Mouse (Mus musculus) heart, postnatal 25 days (tissue): ENCODE data around the gene Sh3rf3. TPM values are rescaled to one million over a fixed set of nuclear protein-coding genes. Genes with fewer than 3 reads are reported as not detected.

Experiments used
- DNase-seq: peaks from one replicate; pipeline ENCODE4 v3.0.0; 2022; ENCODE audit warnings: low spot score
- intact Hi-C: fragments of 180-260 bp; cut with DNase I; formaldehyde crosslinking; loops from one replicate; pipeline ENCODE4 v1.15.1; 2025
- total RNA-seq, 2 experiments: library from RNA; stranded (reverse); gene quantifications; 2 replicates each; pipeline ENCODE4 v1.2.3; 2021

The Sh3rf3 gene
- total RNA-seq, 2 experiments from 2014 or later = 0.75 TPM

- intact Hi-C loops = no loop called here
- DNase-seq = no peak
Measured at GRCm38 (mm10) chr10:58907001-58907443, 93.9 kb downstream of the Sh3rf3 start.

GRCm38 (mm10) chr10:58908451-58908850, 95.3 kb downstream of the Sh3rf3 start:
- intact Hi-C loops = no loop called here
- DNase-seq = no peak

GRCm38 (mm10) chr10:58915301-58916245, 102.4 kb downstream of the Sh3rf3 start:
- no peak for DNase-seq

GRCm38 (mm10) chr10:58921643-58922188, 108.6 kb downstream of the Sh3rf3 start:
- no peak for DNase-seq
- intact Hi-C loops = no loop called here

More at GRCm38 (mm10) chr10:58915301-58916245, 102.4 kb downstream of the Sh3rf3 start:
- intact Hi-C loops = no loop called here

GRCm38 (mm10) chr10:58922216-58922829, 109.2 kb downstream of the Sh3rf3 start:
- intact Hi-C loops = no loop called here
- DNase-seq = no peak

GRCm38 (mm10) chr10:58922993-58923392, 109.8 kb downstream of the Sh3rf3 start:
- intact Hi-C loops = no loop called here
- DNase-seq = no peak

GRCm38 (mm10) chr10:58926578-58926977, 113.4 kb downstream of the Sh3rf3 start:
- intact Hi-C loops = no loop called here
- no peak for DNase-seq

- intact Hi-C loops = no loop called here
Measured at GRCm38 (mm10) chr10:58928952-58929442, 115.8 kb downstream of the Sh3rf3 start.

GRCm38 (mm10) chr10:58932151-58932773, 119.1 kb downstream of the Sh3rf3 start:
- intact Hi-C loops = no loop called here
- no peak for DNase-seq

More at GRCm38 (mm10) chr10:58928952-58929442, 115.8 kb downstream of the Sh3rf3 start:
- no peak for DNase-seq

- no peak for DNase-seq
- intact Hi-C loops = no loop called here
Measured at GRCm38 (mm10) chr10:58935606-58936005, 122.4 kb downstream of the Sh3rf3 start.

- no peak for DNase-seq
- intact Hi-C loops = no loop called here
Measured at GRCm38 (mm10) chr10:58936441-58936860, 123.3 kb downstream of the Sh3rf3 start.

- no peak for DNase-seq
- intact Hi-C loops = no loop called here
Measured at GRCm38 (mm10) chr10:58937521-58937920, 124.4 kb downstream of the Sh3rf3 start.

- DNase-seq = no peak
- intact Hi-C loops = no loop called here
Measured at GRCm38 (mm10) chr10:58942819-58943218, 129.7 kb downstream of the Sh3rf3 start.

- intact Hi-C loops = no loop called here
Measured at GRCm38 (mm10) chr10:58943661-58944400, 130.7 kb downstream of the Sh3rf3 start.

GRCm38 (mm10) chr10:58944930-58945329, 131.8 kb downstream of the Sh3rf3 start:
- intact Hi-C loops = no loop called here
- no peak for DNase-seq

More at GRCm38 (mm10) chr10:58943661-58944400, 130.7 kb downstream of the Sh3rf3 start:
- DNase-seq = no peak

- intact Hi-C loops = no loop called here
Measured at GRCm38 (mm10) chr10:58949770-58950638, 136.8 kb downstream of the Sh3rf3 start.

GRCm38 (mm10) chr10:58960193-58960592, 147.0 kb downstream of the Sh3rf3 start:
- intact Hi-C loops = no loop called here
- DNase-seq = no peak

More at GRCm38 (mm10) chr10:58949770-58950638, 136.8 kb downstream of the Sh3rf3 start:
- DNase-seq = no peak

GRCm38 (mm10) chr10:58968236-58968635, 155.1 kb downstream of the Sh3rf3 start:
- no peak for DNase-seq
- intact Hi-C loops = no loop called here
